Mouse (Mus musculus) heart, embryonic 11.5 days (tissue): ENCODE measurements around the gene Vtn. TPM values are rescaled to one million over a fixed set of nuclear protein-coding genes. Genes with fewer than 3 reads are reported as not detected.
"Not testable (repeated sequence)": the region's sequence is repeated elsewhere in the genome, so short reads cannot be mapped to it uniquely, and the experiment has no call there.

Experiments
- ATAC-seq: fragments of 200-750 bp; cut with Nextera tagmentation; replicated peaks from 2 replicates; pipeline ENCODE4 v1.8.0; 2017; ENCODE audit warnings: moderate library complexity; ENCODE audit not compliant: insufficient number of reproducible peaks, low FRiP score, low TSS enrichment
- H3K27ac ChIP-seq: fragments of 300-500 bp; sonication (generic); 2 replicates; pipeline ENCODE4 v1.5.1; 2014; ENCODE audit warnings: mild to moderate bottlenecking, low read depth, low read length
- H3K27me3 ChIP-seq: fragments of 300-500 bp; sonication (generic); 2 replicates; pipeline ENCODE4 v1.6.1; 2014; ENCODE audit warnings: mild to moderate bottlenecking, low read length, mixed read lengths; ENCODE audit not compliant: control insufficient read depth, insufficient read depth
- H3K36me3 ChIP-seq: fragments of 300-500 bp; sonication (generic); 2 replicates; pipeline ENCODE4 v1.6.1; 2014; ENCODE audit warnings: mild to moderate bottlenecking, low read length, moderate library complexity, mixed read lengths; ENCODE audit not compliant: control insufficient read depth, insufficient read depth
- H3K4me1 ChIP-seq: fragments of 300-500 bp; sonication (generic); 2 replicates; pipeline ENCODE4 v1.6.1; 2014; ENCODE audit warnings: low read length; ENCODE audit not compliant: control insufficient read depth, insufficient read depth
- H3K4me2 ChIP-seq: fragments of 300-500 bp; sonication (generic); 2 replicates; pipeline ENCODE4 v1.6.1; 2014; ENCODE audit warnings: mild to moderate bottlenecking, moderate library complexity
- H3K4me3 ChIP-seq: fragments of 300-500 bp; sonication (generic); 2 replicates; pipeline ENCODE4 v1.5.1; 2014; ENCODE audit warnings: low read depth, low read length
- H3K9ac ChIP-seq: fragments of 300-500 bp; sonication (generic); 2 replicates; pipeline ENCODE4 v1.6.1; 2014; ENCODE audit warnings: mild to moderate bottlenecking, low read depth, low read length, moderate library complexity
- H3K9me3 ChIP-seq: fragments of 300-500 bp; sonication (generic); replicated peaks from 2 replicates; pipeline ENCODE4 v1.6.1; 2016; ENCODE audit warnings: low read length; ENCODE audit not compliant: control insufficient read depth
- WGBS: fragments of 180-500 bp; shearing (Covaris S2); extraction: QIAGEN DNeasy Blood & Tissue Kit; methylation state at CpG from one replicate; pipeline ENCODE4 v1.1.7; 2014; ENCODE audit not compliant: insufficient replicate concordance; 5-methylcytosine and 5-hydroxymethylcytosine counted together
- polyA plus RNA-seq: library from polyadenylated mRNA; unstranded; fragments of >200 nt; fragmentation: Nextera tagmentation; extraction: Ambion mirVana; gene quantifications from 2 replicates; pipeline ENCODE4 v1.2.1, GENCODE M21; 2014

Vtn gene
- polyA plus RNA-seq, 1 experiment from 2014 or later = 4.6 TPM

DNA sequence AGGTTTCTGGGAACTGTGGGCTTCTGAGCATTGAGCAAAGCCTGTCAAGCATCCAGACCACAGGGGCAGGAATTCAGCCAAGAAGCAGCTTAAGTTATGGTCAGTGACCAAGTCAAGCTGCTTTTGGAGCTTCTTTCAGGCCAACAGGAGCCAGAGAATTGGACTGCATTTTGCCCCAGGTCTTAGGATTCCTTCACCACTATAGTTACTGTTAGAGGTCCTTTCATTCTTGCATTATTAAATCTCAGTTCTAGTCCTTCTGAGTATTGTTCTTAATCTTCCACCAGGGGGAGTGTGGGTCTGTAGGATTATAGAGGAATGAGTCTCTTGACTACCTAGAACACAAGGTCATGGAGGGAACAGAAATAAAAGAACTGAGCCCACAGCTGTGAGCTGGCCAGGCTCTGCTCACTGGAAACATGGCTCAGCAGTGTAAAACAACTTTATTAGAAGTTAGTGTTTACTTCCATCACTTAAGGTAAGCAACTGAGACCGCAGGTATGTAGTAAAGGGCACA is 23.6 kb downstream of the Vtn start:
- no peak overlapping the region for H3K4me2 ChIP-seq
- H3K4me3 ChIP-seq = no peak overlapping the region
- ATAC-seq = no peak
- 87% methylated on average over 1 of the region's 1 CpGs for whole genome bisulfite sequencing
- H3K27me3 ChIP-seq = no peaks in the 10 kb centered on the region
- peaks cover 58% of the 10 kb centered on the region for H3K36me3 ChIP-seq
- no peak overlapping the region for H3K27ac ChIP-seq
- H3K9me3 ChIP-seq = no peaks in the 10 kb centered on the region
- no peaks in the 10 kb centered on the region for H3K4me1 ChIP-seq
- H3K9ac ChIP-seq = no peak overlapping the region

- Histone ChIP-seq H3K9ac (no peak overlapping the region), H3K36me3 (peaks cover 49% of the 10 kb centered on the region), H3K4me2 (no peak overlapping the region), H3K27ac (no peak overlapping the region), H3K27me3 (no peaks in the 10 kb centered on the region), H3K4me3 (no peak overlapping the region), H3K4me1 (no peaks in the 10 kb centered on the region), H3K9me3 (no peaks in the 10 kb centered on the region)
- WGBS = 75% methylated on average over 9 of the region's 9 CpGs
- ATAC-seq = no peak
Measured at GRCm38 (mm10) chr11:78523241-78523955, 24.5 kb downstream of the Vtn start.

DNA sequence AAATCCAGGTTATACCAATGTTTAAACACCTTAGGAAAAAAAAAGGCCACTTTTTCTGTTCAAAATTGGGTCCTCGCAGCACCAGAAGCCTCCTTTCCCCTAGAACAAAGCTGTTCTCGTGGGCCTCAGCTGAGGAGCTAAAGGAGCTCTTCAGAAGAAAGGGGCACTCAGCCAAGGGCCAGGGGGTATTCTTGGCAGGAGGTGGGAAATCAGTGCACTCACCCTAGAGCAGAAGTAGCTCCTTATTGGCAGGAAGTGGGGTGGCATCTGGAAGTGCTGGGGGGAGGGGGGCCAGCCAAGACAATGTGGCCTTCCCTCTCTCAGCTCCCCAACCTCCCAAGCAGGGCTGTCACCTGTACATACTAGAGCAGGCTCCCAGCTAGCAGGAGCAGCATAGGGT is 25.9 kb downstream of the Vtn start:
- 91% methylated on average over 2 of the region's 2 CpGs for WGBS
- no peak for ATAC-seq
- Histone ChIP-seq H3K27ac (no peak overlapping the region), H3K4me1 (no peaks in the 10 kb centered on the region), H3K9ac (no peak overlapping the region), H3K9me3 (no peaks in the 10 kb centered on the region), H3K27me3 (no peaks in the 10 kb centered on the region), H3K4me2 (no peak overlapping the region), H3K4me3 (no peak overlapping the region), H3K36me3 (peaks cover 44% of the 10 kb centered on the region)

DNA sequence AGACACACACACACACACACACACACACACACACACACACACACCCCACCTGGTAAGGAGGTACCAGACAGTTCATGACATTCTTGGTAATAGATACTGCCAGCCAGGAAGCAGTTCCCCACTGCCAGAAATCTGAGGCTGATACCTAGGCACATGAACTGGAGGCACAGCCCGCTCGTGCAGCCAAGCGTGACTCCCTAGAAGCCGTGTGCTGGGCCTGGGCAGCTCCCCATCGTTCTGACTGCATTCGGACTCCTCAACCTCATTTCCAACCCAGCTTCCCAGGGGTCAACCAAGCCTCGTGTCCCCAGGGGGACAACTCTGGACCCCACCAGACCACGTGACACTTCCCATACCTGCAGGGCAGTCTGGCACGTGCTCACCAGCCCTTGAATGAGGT is 29.8 kb downstream of the Vtn start:
- Histone ChIP-seq H3K9me3 (no peaks in the 10 kb centered on the region), H3K27ac (no peak overlapping the region), H3K36me3 (peaks cover 26% of the 10 kb centered on the region), H3K27me3 (no peaks in the 10 kb centered on the region), H3K4me3 (no peak overlapping the region), H3K4me1 (peaks cover 4% of the 10 kb centered on the region), H3K9ac (no peak overlapping the region), H3K4me2 (no peak overlapping the region)
- 84% methylated on average over 9 of the region's 9 CpGs for WGBS
- no peak for ATAC-seq

DNA sequence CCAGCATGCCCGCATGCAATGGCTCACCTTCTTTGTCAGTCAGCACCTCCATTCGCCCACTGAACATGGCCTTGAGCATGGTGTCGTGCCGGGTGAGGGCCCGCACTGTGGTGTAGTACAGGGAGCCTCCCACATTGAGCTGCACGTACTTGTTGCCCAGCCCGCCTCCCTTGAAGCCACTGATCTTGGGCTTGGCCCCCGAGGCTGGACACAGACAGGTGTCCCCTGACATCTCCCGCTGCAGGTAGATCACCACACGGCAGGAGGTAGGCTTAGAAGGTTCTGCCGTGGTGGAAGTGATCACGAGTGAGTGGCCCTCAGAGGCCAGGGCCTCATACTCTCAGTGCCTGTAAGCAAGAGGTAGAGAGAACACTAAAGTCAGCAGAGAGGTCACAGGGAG is 31.1 kb downstream of the Vtn start:
- 88% methylated on average over 12 of the region's 12 CpGs for WGBS
- Histone ChIP-seq H3K27me3 (no peaks in the 10 kb centered on the region), H3K4me1 (peaks cover 10% of the 10 kb centered on the region), H3K36me3 (peaks cover 15% of the 10 kb centered on the region), H3K4me2 (no peak overlapping the region), H3K4me3 (no peak overlapping the region), H3K27ac (no peak overlapping the region; the same call in 1 of the 2 replicates), H3K9me3 (no peaks in the 10 kb centered on the region), H3K9ac (no peak overlapping the region)
- ATAC-seq = no peak

DNA sequence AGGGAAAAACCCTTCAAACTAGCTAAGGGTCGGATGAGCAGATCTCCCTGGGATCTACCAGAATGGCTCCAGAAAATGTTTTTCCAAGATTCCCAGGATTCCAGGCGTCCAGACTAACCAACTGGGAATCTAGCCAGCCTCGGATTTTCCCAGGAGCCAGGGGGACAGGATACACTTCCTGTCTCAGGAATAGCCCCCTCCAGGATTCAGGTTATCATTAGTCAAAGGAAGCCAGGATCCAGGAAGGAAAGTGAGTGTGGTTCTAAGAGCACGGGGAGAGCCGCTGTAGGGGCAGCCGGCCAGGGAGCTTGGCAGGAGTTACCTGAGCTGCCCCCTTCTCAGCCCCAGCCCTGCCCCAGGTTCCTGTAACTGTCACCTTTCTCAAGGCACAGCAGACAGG is 32.2 kb downstream of the Vtn start:
- ATAC-seq = no peak
- 61% methylated on average over 6 of the region's 6 CpGs for WGBS
- H3K4me2 ChIP-seq = peak overlapping the region; percentile 19; the same call in 1 of the 2 replicates
- H3K9ac ChIP-seq = no peak overlapping the region
- H3K9me3 ChIP-seq = no peaks in the 10 kb centered on the region
- peaks cover 11% of the 10 kb centered on the region for H3K36me3 ChIP-seq
- H3K27ac ChIP-seq = peak overlapping the region; percentile 76
- no peaks in the 10 kb centered on the region for H3K27me3 ChIP-seq
- H3K4me3 ChIP-seq = no peak overlapping the region
- peaks cover 12% of the 10 kb centered on the region for H3K4me1 ChIP-seq

GRCm38 (mm10) chr11:78531515-78531914 is 32.6 kb downstream of the Vtn start:
- not testable (repeated sequence) for H3K4me3 ChIP-seq, ATAC-seq, H3K27me3 ChIP-seq, H3K36me3 ChIP-seq, H3K4me2 ChIP-seq, H3K9me3 ChIP-seq, H3K9ac ChIP-seq
- H3K4me1 ChIP-seq = peaks cover 12% of the 10 kb centered on the region
- 87% methylated on average over 10 of the region's 10 CpGs for WGBS
- H3K27ac ChIP-seq = peak overlapping the region; percentile 76

GRCm38 (mm10) chr11:78534516-78534915 is 35.6 kb downstream of the Vtn start:
- Histone ChIP-seq H3K4me1 (peaks cover 23% of the 10 kb centered on the region), H3K27ac (peak overlapping the region; percentile 95; the same call in 1 of the 2 replicates), H3K4me3 (peak overlapping the region; percentile 67), H3K4me2 (peak overlapping the region; percentile 70), H3K27me3 (no peaks in the 10 kb centered on the region), H3K36me3 (peaks cover 5% of the 10 kb centered on the region), H3K9ac (peak overlapping the region; percentile 81), H3K9me3 (no peaks in the 10 kb centered on the region)
- 79% methylated on average over 4 of the region's 4 CpGs for WGBS
- no peak for ATAC-seq
